Mouse (Mus musculus) intestine, embryonic 14.5 days (tissue): ENCODE measurements around the gene Sycp2. TPM values are rescaled to one million over a fixed set of nuclear protein-coding genes. Genes with fewer than 3 reads are reported as not detected.
A peak's percentile ranks its signal among the peaks of the same experiment; 100 is the strongest.

ENCODE experiments used
- ATAC-seq: fragments of 200-750 bp; cut with Nextera tagmentation; replicated peaks from 2 replicates; pipeline ENCODE4 v1.8.0; 2017; ENCODE audit warnings: low read depth, moderate number of reproducible peaks, moderate TSS enrichment, moderate library complexity; ENCODE audit not compliant: low FRiP score, low TSS enrichment
- DNase-seq: peaks from one replicate; pipeline ENCODE4 v3.0.0-alpha.2; 2018; ENCODE audit warnings: low spot score
- H3K27ac ChIP-seq: fragments of 300-500 bp; sonication (generic); 2 replicates; pipeline ENCODE4 v1.5.1; 2014; ENCODE audit warnings: low read depth, mild to moderate bottlenecking, control low read depth
- H3K27me3 ChIP-seq: fragments of 300-500 bp; sonication (generic); replicated peaks from 2 replicates; pipeline ENCODE4 v1.6.1; 2014; ENCODE audit warnings: low read length, control low read depth; ENCODE audit not compliant: control insufficient read depth, insufficient read depth
- H3K36me3 ChIP-seq: fragments of 300-500 bp; sonication (generic); 2 replicates; pipeline ENCODE4 v1.6.1; 2014; ENCODE audit warnings: low read length, control low read depth; ENCODE audit not compliant: control insufficient read depth, insufficient read depth
- H3K4me1 ChIP-seq: fragments of 300-500 bp; sonication (generic); replicated peaks from 2 replicates; pipeline ENCODE4 v1.6.1; 2014; ENCODE audit warnings: low read length, control low read depth, mixed read lengths; ENCODE audit not compliant: control insufficient read depth, insufficient read depth
- H3K4me2 ChIP-seq: fragments of 300-500 bp; sonication (generic); 2 replicates; pipeline ENCODE4 v1.6.1; 2014; ENCODE audit warnings: low read length
- H3K4me3 ChIP-seq: fragments of 300-500 bp; sonication (generic); 2 replicates; pipeline ENCODE4 v1.5.1; 2014; ENCODE audit warnings: low read depth, low read length, control low read depth, mixed read lengths
- H3K9ac ChIP-seq: fragments of 300-500 bp; sonication (generic); 2 replicates; pipeline ENCODE4 v1.6.1; 2014; ENCODE audit warnings: mild to moderate bottlenecking, low read length
- H3K9me3 ChIP-seq: fragments of 300-500 bp; sonication (generic); 2 replicates; pipeline ENCODE4 v1.6.1; 2016; ENCODE audit warnings: low read length, control low read depth; ENCODE audit not compliant: control insufficient read depth
- WGBS: fragments of 180-500 bp; shearing (Covaris S2); extraction: QIAGEN DNeasy Blood & Tissue Kit; methylation state at CpG from one replicate; pipeline ENCODE4 v1.1.7; 2014; 5-methylcytosine and 5-hydroxymethylcytosine counted together
- polyA plus RNA-seq: library from polyadenylated mRNA; unstranded; fragments of >200 nt; fragmentation: Nextera tagmentation; extraction: Ambion mirVana; gene quantifications from 2 replicates; pipeline ENCODE4 v1.2.1, GENCODE M21; 2014

The Sycp2 gene
- 0.11 and 0.27 TPM in 2 replicates for polyA plus RNA-seq

GRCm38 (mm10) chr2:178407053-178407815, at the start of gene Sycp2:
Gene Sycp2 (minus strand): TSS chr2:178407685.
- H3K36me3 ChIP-seq: no peaks in the 10 kb centered on the region
- DNase-seq (no peak), ATAC-seq (no peak; the same call in 1 of the 2 replicates)
- no peak within 1 kb of the TSS for H3K9ac ChIP-seq
- peaks cover 7% of the 10 kb centered on the region; the same call in 1 of the 2 replicates for H3K4me1 ChIP-seq
- H3K27me3 ChIP-seq: no peaks in the 10 kb centered on the region
- no peak within 1 kb of the TSS for H3K4me3 ChIP-seq
- H3K9me3 ChIP-seq: peaks cover 3% of the 10 kb centered on the region; the same call in 1 of the 2 replicates
- 82% methylated on average over 51 of the region's 52 CpGs for WGBS
- H3K4me2 ChIP-seq: no peak within 1 kb of the TSS
- no peak within 1 kb of the TSS for H3K27ac ChIP-seq

GRCm38 (mm10) chr2:178454664-178455516, 47.4 kb upstream of the Sycp2 start:
- ATAC-seq (peak; percentile 62; the same call in 1 of the 2 replicates), DNase-seq (peak; percentile 62)
- H3K27ac ChIP-seq: peak overlapping the region; percentile 65
- H3K9ac ChIP-seq: no peak overlapping the region
- H3K9me3 ChIP-seq: no peaks in the 10 kb centered on the region
- 20% methylated on average over 17 of the region's 17 CpGs for WGBS
- no peaks in the 10 kb centered on the region for H3K36me3 ChIP-seq
- no peak overlapping the region for H3K4me3 ChIP-seq
- H3K4me2 ChIP-seq: peak overlapping the region; percentile 24
- H3K27me3 ChIP-seq: no peaks in the 10 kb centered on the region
- peaks cover 8% of the 10 kb centered on the region for H3K4me1 ChIP-seq

GRCm38 (mm10) chr2:178450961-178451360, 43.5 kb upstream of the Sycp2 start:
- no peak overlapping the region for H3K9ac ChIP-seq
- DNase-seq (no peak), ATAC-seq (no peak)
- no peaks in the 10 kb centered on the region for H3K27me3 ChIP-seq
- H3K27ac ChIP-seq: no peak overlapping the region
- no peak overlapping the region for H3K4me2 ChIP-seq
- H3K4me1 ChIP-seq: peaks cover 8% of the 10 kb centered on the region
- H3K36me3 ChIP-seq: no peaks in the 10 kb centered on the region
- WGBS: 73% methylated on average over 10 of the region's 10 CpGs
- no peaks in the 10 kb centered on the region for H3K9me3 ChIP-seq
- H3K4me3 ChIP-seq: no peak overlapping the region

- H3K4me1 ChIP-seq: peaks cover 3% of the 10 kb centered on the region
- WGBS: 39% methylated on average over 2 of the region's 2 CpGs
- no peak overlapping the region for H3K4me3 ChIP-seq
- no peak for DNase-seq
- no peaks in the 10 kb centered on the region for H3K36me3 ChIP-seq
- no peak for ATAC-seq
- no peaks in the 10 kb centered on the region for H3K9me3 ChIP-seq
- no peak overlapping the region for H3K9ac ChIP-seq
- no peak overlapping the region for H3K4me2 ChIP-seq
- H3K27me3 ChIP-seq: no peaks in the 10 kb centered on the region
- H3K27ac ChIP-seq: no peak overlapping the region
Observed at GRCm38 (mm10) chr2:178450236-178450635, 42.8 kb upstream of the Sycp2 start.

GRCm38 (mm10) chr2:178449386-178449785, 41.9 kb upstream of the Sycp2 start:
- ATAC-seq (no peak), DNase-seq (no peak)
- WGBS: 87% methylated on average over 4 of the region's 4 CpGs
- Histone ChIP-seq H3K27ac (no peak overlapping the region), H3K27me3 (no peaks in the 10 kb centered on the region), H3K9me3 (no peaks in the 10 kb centered on the region), H3K36me3 (no peaks in the 10 kb centered on the region), H3K4me1 (no peaks in the 10 kb centered on the region), H3K4me2 (no peak overlapping the region), H3K4me3 (no peak overlapping the region), H3K9ac (no peak overlapping the region)

- no peaks in the 10 kb centered on the region for H3K9me3 ChIP-seq
- WGBS: 53% methylated on average over 9 of the region's 9 CpGs
- no peak overlapping the region for H3K9ac ChIP-seq
- no peak overlapping the region for H3K4me2 ChIP-seq
- H3K27me3 ChIP-seq: no peaks in the 10 kb centered on the region
- H3K4me1 ChIP-seq: no peaks in the 10 kb centered on the region
- H3K36me3 ChIP-seq: no peaks in the 10 kb centered on the region
- H3K4me3 ChIP-seq: no peak overlapping the region
- H3K27ac ChIP-seq: no peak overlapping the region
- DNase-seq: no peak
- no peak for ATAC-seq
Observed at GRCm38 (mm10) chr2:178437311-178437710, 29.8 kb upstream of the Sycp2 start.

- H3K4me3 ChIP-seq: no peak overlapping the region
- ATAC-seq: no peak
- no peak overlapping the region for H3K27ac ChIP-seq
- no peaks in the 10 kb centered on the region for H3K27me3 ChIP-seq
- 80% methylated on average over 2 of the region's 2 CpGs for WGBS
- peaks cover 3% of the 10 kb centered on the region for H3K4me1 ChIP-seq
- no peak for DNase-seq
- H3K36me3 ChIP-seq: no peaks in the 10 kb centered on the region
- H3K4me2 ChIP-seq: no peak overlapping the region
- H3K9ac ChIP-seq: no peak overlapping the region
- no peaks in the 10 kb centered on the region for H3K9me3 ChIP-seq
Observed at GRCm38 (mm10) chr2:178433903-178434302, 26.4 kb upstream of the Sycp2 start.

GRCm38 (mm10) chr2:178433495-178433894, 26.0 kb upstream of the Sycp2 start:
- Histone ChIP-seq H3K27me3 (no peaks in the 10 kb centered on the region), H3K4me3 (no peak overlapping the region), H3K9ac (no peak overlapping the region), H3K4me1 (peaks cover 3% of the 10 kb centered on the region), H3K9me3 (no peaks in the 10 kb centered on the region), H3K36me3 (no peaks in the 10 kb centered on the region), H3K4me2 (no peak overlapping the region), H3K27ac (no peak overlapping the region)
- no peak for ATAC-seq
- no peak for DNase-seq
- WGBS: 72% methylated on average over 2 of the region's 2 CpGs
